Mouse (Mus musculus) limb, embryonic 11.5 days (tissue): ENCODE results near the gene Eps15l1. TPM values are rescaled to one million over a fixed set of nuclear protein-coding genes. Genes with fewer than 3 reads are reported as not detected.

ENCODE experiments used
- ATAC-seq: fragments of 200-750 bp; cut with Nextera tagmentation; 2 replicates; pipeline ENCODE4 v1.8.0; 2017; ENCODE audit warnings: low read depth; ENCODE audit not compliant: insufficient number of reproducible peaks, low FRiP score, low TSS enrichment
- DNase-seq: peaks from one replicate; pipeline ENCODE4 v3.0.0-alpha.2; 2015; ENCODE audit warnings: low spot score
- H3K27ac ChIP-seq: fragments of 300-500 bp; sonication (generic); replicated peaks from 2 replicates; pipeline ENCODE4 v1.5.1; 2014; ENCODE audit warnings: low read depth, mild to moderate bottlenecking, low read length
- H3K27me3 ChIP-seq: fragments of 300-500 bp; sonication (generic); 2 replicates; pipeline ENCODE4 v1.6.1; 2014; ENCODE audit warnings: mild to moderate bottlenecking, low read length, mixed read lengths; ENCODE audit not compliant: control insufficient read depth, insufficient read depth
- H3K36me3 ChIP-seq: fragments of 300-500 bp; sonication (generic); 2 replicates; pipeline ENCODE4 v1.6.1; 2014; ENCODE audit warnings: mild to moderate bottlenecking, low read length, moderate library complexity, mixed read lengths; ENCODE audit not compliant: control insufficient read depth, insufficient read depth
- H3K4me1 ChIP-seq: fragments of 300-500 bp; sonication (generic); 2 replicates; pipeline ENCODE4 v1.6.1; 2014; ENCODE audit warnings: low read length, mixed read lengths; ENCODE audit not compliant: control insufficient read depth, insufficient read depth
- H3K4me2 ChIP-seq: fragments of 300-500 bp; sonication (generic); 2 replicates; pipeline ENCODE4 v1.6.1; 2014; ENCODE audit warnings: low read depth, mild to moderate bottlenecking, moderate library complexity; ENCODE audit not compliant: severe bottlenecking
- H3K4me3 ChIP-seq: fragments of 300-500 bp; sonication (generic); 2 replicates; pipeline ENCODE4 v1.5.1; 2014; ENCODE audit warnings: low read depth, low read length
- H3K9ac ChIP-seq: fragments of 300-500 bp; sonication (generic); 2 replicates; pipeline ENCODE4 v1.6.1; 2014; ENCODE audit warnings: mild to moderate bottlenecking, low read length
- H3K9me3 ChIP-seq: fragments of 300-500 bp; sonication (generic); 2 replicates; pipeline ENCODE4 v1.6.1; 2016; ENCODE audit warnings: low read length; ENCODE audit not compliant: control insufficient read depth
- WGBS: fragments of 180-500 bp; shearing (Covaris S2); extraction: QIAGEN DNeasy Blood & Tissue Kit; methylation state at CpG from one replicate; pipeline ENCODE4 v1.1.7; 2014; 5-methylcytosine and 5-hydroxymethylcytosine counted together
- polyA plus RNA-seq: library from polyadenylated mRNA; unstranded; fragments of >200 nt; fragmentation: Nextera tagmentation; extraction: Ambion mirVana; gene quantifications from 2 replicates; pipeline ENCODE4 v1.2.1, GENCODE M21; 2014

Gene Eps15l1
- polyA plus RNA-seq, 1 experiment from 2014 or later = 82.2 TPM

- Histone ChIP-seq H3K4me1 (no peaks in the 10 kb centered on the region), H3K27me3 (no peaks in the 10 kb centered on the region), H3K36me3 (no peaks in the 10 kb centered on the region), H3K9me3 (no peaks in the 10 kb centered on the region), H3K27ac (no peak within 1 kb of the TSS), H3K4me2 (no peak within 1 kb of the TSS), H3K4me3 (no peak within 1 kb of the TSS), H3K9ac (no peak within 1 kb of the TSS)
- DNase-seq (no peak), ATAC-seq (no peak)
- WGBS = 80% methylated on average over 12 of the region's 16 CpGs
These were observed 115.9 kb downstream of the Eps15l1 start, which contains the start of gene Gm10282 for GRCm38 (mm10) chr8:72305210-72305905. Gene Gm10282, minus strand, starts transcription at chr8:72305260.

- no peaks in the 10 kb centered on the region for H3K27me3 ChIP-seq
- no peak overlapping the region for H3K27ac ChIP-seq
- no peak overlapping the region for H3K4me2 ChIP-seq
- ATAC-seq = no peak
- no peak overlapping the region for H3K4me3 ChIP-seq
- no peak overlapping the region for H3K9ac ChIP-seq
- H3K9me3 ChIP-seq = no peaks in the 10 kb centered on the region
- no peak for DNase-seq
- no peaks in the 10 kb centered on the region for H3K4me1 ChIP-seq
- H3K36me3 ChIP-seq = no peaks in the 10 kb centered on the region
- 68% methylated on average over 8 of the region's 8 CpGs for WGBS
These were observed 117.6 kb downstream of the Eps15l1 start for GRCm38 (mm10) chr8:72303633-72304032.

DNA sequence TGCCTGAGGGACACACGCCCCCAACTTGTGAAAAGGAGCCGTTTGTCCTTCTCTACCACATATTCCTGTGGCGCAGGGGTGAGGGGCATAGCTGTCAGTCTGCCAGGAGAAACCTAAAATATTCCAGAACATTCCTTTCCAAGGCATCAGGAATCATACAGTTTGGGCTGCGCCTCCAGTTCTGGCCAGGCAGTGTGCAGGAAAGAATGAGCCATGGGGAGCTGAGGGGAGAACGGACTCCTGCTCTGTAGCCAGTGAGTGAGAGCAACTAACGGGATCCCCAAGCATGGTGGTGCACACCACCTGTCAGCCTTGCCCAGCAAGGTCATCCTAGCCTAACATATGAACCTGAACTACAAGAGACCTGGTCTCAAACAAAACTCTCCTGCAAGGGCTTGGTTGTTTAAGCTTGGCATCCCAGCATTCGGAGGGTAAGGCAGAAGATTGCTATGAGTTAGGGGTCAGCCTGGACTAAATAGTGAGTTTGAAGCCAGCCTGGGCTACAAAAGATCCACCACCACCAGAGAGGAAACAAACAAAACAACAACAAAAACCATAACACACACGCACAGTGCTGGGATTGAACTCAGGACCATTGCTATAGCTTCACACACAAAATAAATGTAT, 118.2 kb downstream of the Eps15l1 start:
- Histone ChIP-seq H3K9ac (no peak overlapping the region), H3K4me3 (no peak overlapping the region), H3K4me1 (no peaks in the 10 kb centered on the region), H3K4me2 (no peak overlapping the region), H3K27me3 (no peaks in the 10 kb centered on the region), H3K27ac (no peak overlapping the region), H3K36me3 (no peaks in the 10 kb centered on the region), H3K9me3 (no peaks in the 10 kb centered on the region)
- ATAC-seq = no peak
- 69% methylated on average over 8 of the region's 8 CpGs for WGBS
- no peak for DNase-seq

DNA sequence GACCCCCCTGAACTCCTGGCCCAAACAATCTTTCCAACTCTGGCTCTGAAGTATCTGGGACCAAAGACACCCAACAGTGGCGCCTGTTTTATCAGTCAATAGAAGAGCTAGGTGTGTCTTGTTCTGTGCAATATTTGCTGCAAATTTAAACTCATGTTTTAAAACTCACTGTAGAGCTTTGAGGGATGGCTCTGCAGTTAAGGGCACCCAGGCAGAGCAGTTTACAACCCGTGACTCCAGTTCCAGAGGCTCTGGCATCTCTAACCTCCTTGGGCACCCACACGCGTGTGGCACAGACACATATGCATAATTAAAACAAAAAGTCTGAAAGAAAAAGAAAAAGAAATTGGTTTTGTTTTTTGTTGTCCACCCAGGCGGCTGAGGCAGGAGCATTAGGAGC, 119.8 kb downstream of the Eps15l1 start:
- H3K36me3 ChIP-seq = no peaks in the 10 kb centered on the region
- WGBS = 84% methylated on average over 5 of the region's 5 CpGs
- H3K27ac ChIP-seq = no peak overlapping the region
- H3K4me3 ChIP-seq = no peak overlapping the region
- no peak overlapping the region for H3K4me2 ChIP-seq
- no peak overlapping the region for H3K9ac ChIP-seq
- H3K27me3 ChIP-seq = no peaks in the 10 kb centered on the region
- no peaks in the 10 kb centered on the region for H3K4me1 ChIP-seq
- no peak for ATAC-seq
- no peak for DNase-seq
- H3K9me3 ChIP-seq = no peaks in the 10 kb centered on the region

GRCm38 (mm10) chr8:72300654-72301400, 120.4 kb downstream of the Eps15l1 start:
- WGBS = 81% methylated on average over 9 of the region's 9 CpGs
- no peaks in the 10 kb centered on the region for H3K9me3 ChIP-seq
- no peak overlapping the region for H3K4me2 ChIP-seq
- no peak overlapping the region for H3K27ac ChIP-seq
- H3K27me3 ChIP-seq = no peaks in the 10 kb centered on the region
- ATAC-seq (no peak), DNase-seq (no peak)
- H3K36me3 ChIP-seq = no peaks in the 10 kb centered on the region
- no peak overlapping the region for H3K9ac ChIP-seq
- H3K4me3 ChIP-seq = no peak overlapping the region
- H3K4me1 ChIP-seq = no peaks in the 10 kb centered on the region

DNA sequence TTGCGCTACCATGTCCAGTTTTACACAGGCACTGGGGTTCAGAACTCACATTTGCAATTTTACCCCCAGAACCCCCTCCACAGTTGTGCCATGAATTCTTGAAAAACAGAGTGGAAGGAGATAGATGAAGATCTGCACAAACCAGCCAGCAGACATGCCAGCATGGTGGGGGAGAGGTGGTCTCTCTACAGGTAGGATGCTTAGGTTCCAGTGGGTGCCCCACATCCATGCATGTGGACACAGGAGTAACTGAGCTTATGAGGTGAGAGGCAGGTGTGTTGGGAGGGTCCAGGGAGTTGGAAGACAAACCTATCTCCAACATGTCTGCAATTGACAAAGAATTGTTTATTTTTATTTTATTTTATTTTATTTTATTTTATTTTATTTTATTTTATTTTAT, 122.3 kb downstream of the Eps15l1 start:
- H3K36me3 ChIP-seq = no peaks in the 10 kb centered on the region
- no peak overlapping the region for H3K4me2 ChIP-seq
- no peaks in the 10 kb centered on the region for H3K9me3 ChIP-seq
- WGBS = 83% methylated on average over 1 of the region's 1 CpGs
- H3K9ac ChIP-seq = no peak overlapping the region
- DNase-seq (no peak), ATAC-seq (no peak)
- no peak overlapping the region for H3K27ac ChIP-seq
- no peak overlapping the region for H3K4me3 ChIP-seq
- H3K27me3 ChIP-seq = no peaks in the 10 kb centered on the region
- H3K4me1 ChIP-seq = no peaks in the 10 kb centered on the region

DNA sequence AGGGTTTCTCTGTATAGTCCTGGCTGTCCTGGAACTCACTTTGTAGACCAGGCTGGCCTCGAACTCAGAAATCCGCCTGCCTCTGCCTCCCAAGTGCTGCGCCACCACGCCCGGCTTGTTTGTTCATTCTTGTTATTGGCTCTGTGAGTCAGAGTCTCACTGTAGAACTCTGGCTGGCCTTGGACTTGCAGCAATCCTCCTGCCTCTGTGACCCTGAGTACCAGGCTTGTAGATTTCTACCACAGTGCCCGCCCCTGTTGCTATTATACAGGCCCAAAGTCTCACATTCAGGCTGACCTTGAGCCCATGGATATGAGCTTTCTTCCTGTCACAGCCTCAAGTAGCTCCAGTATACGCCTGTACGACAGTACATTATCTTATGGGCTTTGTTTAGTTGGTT, 124.7 kb downstream of the Eps15l1 start:
- ATAC-seq (no peak), DNase-seq (no peak)
- Histone ChIP-seq H3K27ac (no peak overlapping the region), H3K27me3 (no peaks in the 10 kb centered on the region), H3K4me1 (no peaks in the 10 kb centered on the region), H3K9ac (no peak overlapping the region), H3K4me2 (no peak overlapping the region), H3K36me3 (no peaks in the 10 kb centered on the region), H3K4me3 (no peak overlapping the region), H3K9me3 (no peaks in the 10 kb centered on the region)
- 85% methylated on average over 8 of the region's 8 CpGs for WGBS

DNA sequence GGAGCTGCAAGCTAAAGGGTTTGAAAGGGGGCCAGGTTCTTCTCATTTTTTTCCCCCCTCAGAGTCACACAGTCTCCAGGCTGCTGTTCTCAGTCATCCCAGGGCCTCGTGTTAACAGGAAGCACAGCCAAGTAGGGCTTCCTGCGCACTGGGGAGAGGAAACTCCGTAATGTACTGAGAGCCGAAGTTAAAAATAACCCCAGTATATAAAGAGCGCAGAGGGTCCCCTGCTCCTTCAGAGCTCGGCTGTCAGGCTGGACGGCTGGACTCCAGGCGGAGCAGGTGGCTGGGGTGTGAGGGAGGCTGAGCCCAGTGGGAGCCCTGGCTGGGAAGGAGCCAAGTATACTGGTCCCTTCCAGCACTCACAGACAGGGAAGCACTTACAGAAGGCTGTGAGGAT, 125.6 kb downstream of the Eps15l1 start:
- no peaks in the 10 kb centered on the region for H3K9me3 ChIP-seq
- no peaks in the 10 kb centered on the region for H3K36me3 ChIP-seq
- no peak overlapping the region for H3K9ac ChIP-seq
- no peak overlapping the region for H3K4me3 ChIP-seq
- no peak overlapping the region for H3K4me2 ChIP-seq
- no peak for DNase-seq
- 60% methylated on average over 8 of the region's 8 CpGs for WGBS
- peak; percentile 69 for ATAC-seq
- no peaks in the 10 kb centered on the region for H3K4me1 ChIP-seq
- H3K27ac ChIP-seq = no peak overlapping the region
- no peaks in the 10 kb centered on the region for H3K27me3 ChIP-seq
